Mouse (Mus musculus) embryonic facial prominence, embryonic 10.5 days (tissue): ENCODE data around the gene Ltv1. TPM values are rescaled to one million over a fixed set of nuclear protein-coding genes. Genes with fewer than 3 reads are reported as not detected.

Experiments
- DNase-seq: peaks from one replicate; pipeline ENCODE4 v3.0.0-alpha.2; 2017; ENCODE audit warnings: low spot score
- H3K27ac ChIP-seq: fragments of 300-500 bp; sonication (generic); replicated peaks from 2 replicates; pipeline ENCODE4 v1.5.1; 2016; ENCODE audit warnings: mild to moderate bottlenecking
- H3K27me3 ChIP-seq: fragments of 300-500 bp; sonication (generic); replicated peaks from 2 replicates; pipeline ENCODE4 v1.6.1; 2016; ENCODE audit warnings: low read depth, mild to moderate bottlenecking; ENCODE audit not compliant: poor library complexity, severe bottlenecking
- H3K36me3 ChIP-seq: fragments of 300-500 bp; sonication (generic); replicated peaks from 2 replicates; pipeline ENCODE4 v1.6.1; 2016; ENCODE audit warnings: mild to moderate bottlenecking, moderate library complexity
- H3K4me1 ChIP-seq: fragments of 300-500 bp; sonication (generic); 2 replicates; pipeline ENCODE4 v1.6.1; 2016
- H3K4me3 ChIP-seq: fragments of 300-500 bp; sonication (generic); 2 replicates; pipeline ENCODE4 v1.5.1; 2016; ENCODE audit warnings: mild to moderate bottlenecking, moderate library complexity
- H3K9me3 ChIP-seq: fragments of 300-500 bp; sonication (generic); 2 replicates; pipeline ENCODE4 v1.6.1; 2016; ENCODE audit warnings: mild to moderate bottlenecking
- WGBS: fragments of 180-500 bp; shearing (Covaris S2); methylation state at CpG from one replicate; pipeline ENCODE4 v1.1.7; 2016; 5-methylcytosine and 5-hydroxymethylcytosine counted together
- polyA plus RNA-seq: library from polyadenylated mRNA; unstranded; fragments of >200 nt; fragmentation: Nextera tagmentation; extraction: Ambion mirVana; gene quantifications from 2 replicates; pipeline ENCODE4 v1.2.1, GENCODE M21; 2016

Gene Ltv1
- polyA plus RNA-seq, 1 experiment from 2014 or later: 70.9 TPM

DNA sequence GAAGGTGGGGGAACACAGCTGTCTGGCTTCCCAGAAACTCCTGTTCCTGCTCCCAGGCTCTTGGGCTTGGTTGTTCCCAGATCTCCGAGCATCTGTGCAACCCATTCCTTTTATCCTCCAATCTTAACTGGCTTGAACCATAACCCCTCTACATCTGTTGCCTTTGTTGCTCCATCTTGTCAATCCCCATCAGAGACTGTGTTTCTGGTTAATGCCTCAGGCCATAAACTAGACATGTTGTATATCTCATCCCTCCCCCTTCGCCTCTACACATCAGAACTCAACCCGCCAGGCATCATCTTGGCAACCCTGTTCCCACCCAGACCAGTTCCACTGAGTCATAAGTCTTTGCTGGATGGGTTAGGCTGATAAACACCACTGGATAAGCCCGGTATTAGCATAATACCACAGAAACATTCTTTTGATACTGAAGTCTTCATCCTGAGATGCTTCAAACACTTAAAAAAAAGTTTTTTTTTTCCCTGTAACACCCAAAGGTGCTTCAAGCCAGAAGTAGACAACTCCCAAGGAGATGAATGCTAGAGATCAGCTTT is 40.1 kb downstream of the Ltv1 start:
- no peaks in the 10 kb centered on the region for H3K27me3 ChIP-seq
- WGBS: 92% methylated on average over 4 of the region's 4 CpGs
- no peak for DNase-seq
- H3K27ac ChIP-seq: no peak overlapping the region
- H3K4me3 ChIP-seq: no peak overlapping the region
- H3K9me3 ChIP-seq: no peaks in the 10 kb centered on the region
- no peaks in the 10 kb centered on the region for H3K36me3 ChIP-seq
- H3K4me1 ChIP-seq: no peaks in the 10 kb centered on the region

DNA sequence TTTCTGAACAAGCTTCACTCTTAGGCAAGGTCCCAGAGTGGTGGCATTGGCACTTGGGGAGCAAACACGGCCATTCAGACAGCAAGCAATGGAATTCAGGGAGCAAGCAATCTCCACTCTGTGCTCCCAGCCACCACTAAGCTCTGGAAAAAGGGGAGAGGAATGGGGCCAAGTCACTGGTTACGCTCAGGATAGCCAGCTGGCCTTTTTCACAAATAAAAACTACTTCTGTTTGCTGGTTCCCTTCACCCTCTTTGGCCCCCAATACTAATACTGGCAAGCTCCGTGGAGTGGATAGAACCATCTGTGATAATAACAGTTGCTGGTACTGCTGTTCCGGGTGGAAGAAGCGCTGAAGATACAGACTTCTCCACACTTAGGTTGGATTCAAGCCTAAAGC is 41.6 kb downstream of the Ltv1 start:
- no peaks in the 10 kb centered on the region for H3K36me3 ChIP-seq
- H3K27me3 ChIP-seq: no peaks in the 10 kb centered on the region
- H3K4me3 ChIP-seq: no peak overlapping the region
- H3K27ac ChIP-seq: no peak overlapping the region
- H3K9me3 ChIP-seq: no peaks in the 10 kb centered on the region
- no peak for DNase-seq
- H3K4me1 ChIP-seq: no peaks in the 10 kb centered on the region
- WGBS: 90% methylated on average over 5 of the region's 5 CpGs

DNA sequence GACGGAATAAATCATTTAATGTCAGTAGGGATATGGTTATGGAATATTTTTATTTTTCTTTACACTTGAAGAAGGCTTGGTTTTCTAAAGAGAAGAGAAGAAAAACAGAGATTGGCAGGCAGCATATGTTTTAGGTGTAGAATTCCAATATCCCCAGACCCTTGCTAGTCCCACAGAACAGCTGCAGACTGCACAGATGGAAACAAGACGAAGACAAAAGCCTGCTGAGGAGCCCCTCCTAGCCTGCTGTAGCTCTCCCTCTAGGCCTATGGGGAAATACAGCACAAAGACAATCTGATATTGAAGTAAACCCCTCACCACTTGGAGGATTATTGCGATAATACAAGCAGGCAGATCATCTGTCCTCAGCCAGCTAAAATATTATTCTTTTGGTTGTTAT is 42.5 kb downstream of the Ltv1 start:
- Histone ChIP-seq H3K36me3 (no peaks in the 10 kb centered on the region), H3K4me1 (no peaks in the 10 kb centered on the region), H3K27me3 (no peaks in the 10 kb centered on the region), H3K27ac (no peak overlapping the region), H3K4me3 (no peak overlapping the region), H3K9me3 (no peaks in the 10 kb centered on the region)
- no peak for DNase-seq
- WGBS: 74% methylated on average over 3 of the region's 3 CpGs

DNA sequence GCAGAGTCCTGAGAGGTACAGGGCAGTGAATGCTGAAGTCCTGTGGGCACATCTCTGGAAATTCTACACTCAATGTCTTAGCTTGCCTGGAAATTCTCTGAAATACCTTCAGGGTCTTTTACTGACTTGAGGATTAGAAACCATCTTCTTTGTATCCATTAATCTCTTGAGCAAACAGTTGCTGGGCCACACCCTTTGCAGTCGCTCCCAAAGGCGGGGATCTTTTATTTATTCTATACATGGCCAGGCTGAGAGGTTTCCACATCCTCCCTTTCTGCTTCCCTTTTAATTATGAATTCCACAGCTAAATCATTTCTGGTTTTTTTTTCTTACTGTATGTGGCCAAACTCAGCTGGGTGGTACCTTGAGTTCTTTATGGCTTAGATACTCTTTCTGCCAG is 52.5 kb downstream of the Ltv1 start:
- Histone ChIP-seq H3K36me3 (no peaks in the 10 kb centered on the region), H3K4me3 (no peak overlapping the region), H3K4me1 (no peaks in the 10 kb centered on the region), H3K27me3 (no peaks in the 10 kb centered on the region), H3K9me3 (no peaks in the 10 kb centered on the region), H3K27ac (no peak overlapping the region)
- DNase-seq: no peak
- WGBS: 77% methylated on average over 2 of the region's 2 CpGs

DNA sequence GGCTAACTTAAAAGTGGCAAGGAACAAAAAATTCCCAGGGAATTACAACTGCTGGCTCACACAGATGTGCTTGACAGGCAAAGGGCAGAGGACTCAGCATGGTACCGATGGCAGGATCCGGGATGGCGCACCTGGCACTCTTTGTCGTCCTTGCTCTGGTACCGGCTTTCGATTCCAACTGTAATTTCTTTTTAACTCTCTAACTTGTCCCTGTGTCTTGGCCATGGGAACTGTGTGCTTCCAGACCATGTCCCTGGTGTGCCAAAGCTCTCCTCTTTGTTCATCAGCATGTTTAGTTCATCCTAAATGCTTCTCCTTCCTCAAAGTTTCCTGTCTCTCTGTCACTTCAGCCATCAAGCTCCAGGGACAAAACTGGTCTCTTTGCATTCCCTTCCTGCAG is 55.1 kb downstream of the Ltv1 start:
- H3K36me3 ChIP-seq: no peaks in the 10 kb centered on the region
- no peak overlapping the region for H3K27ac ChIP-seq
- H3K9me3 ChIP-seq: no peaks in the 10 kb centered on the region
- no peak overlapping the region for H3K4me3 ChIP-seq
- H3K4me1 ChIP-seq: no peaks in the 10 kb centered on the region
- 93% methylated on average over 6 of the region's 6 CpGs for WGBS
- no peak for DNase-seq
- no peaks in the 10 kb centered on the region for H3K27me3 ChIP-seq

DNA sequence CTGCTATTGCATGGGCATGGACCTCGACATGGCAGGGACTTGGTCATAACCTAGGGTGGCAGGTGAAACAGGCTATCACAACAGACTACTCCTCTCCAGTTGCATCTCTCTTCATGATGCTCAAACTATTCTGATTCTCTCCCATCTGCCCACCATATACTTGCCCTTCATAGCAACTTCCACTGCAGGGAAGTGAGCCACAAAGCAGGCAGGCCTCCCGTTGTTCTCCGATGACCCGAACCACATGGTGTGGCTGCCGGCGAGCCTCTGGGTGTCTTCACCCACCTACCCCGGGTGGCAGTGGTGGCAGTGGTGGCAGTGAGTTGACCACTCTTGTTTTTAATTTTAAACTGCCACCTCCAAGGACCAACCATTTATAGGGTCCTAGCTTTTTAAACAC is 57.2 kb downstream of the Ltv1 start:
- WGBS: 91% methylated on average over 7 of the region's 7 CpGs
- H3K4me1 ChIP-seq: no peaks in the 10 kb centered on the region
- no peak overlapping the region for H3K27ac ChIP-seq
- no peaks in the 10 kb centered on the region for H3K27me3 ChIP-seq
- DNase-seq: no peak
- no peaks in the 10 kb centered on the region for H3K36me3 ChIP-seq
- no peak overlapping the region for H3K4me3 ChIP-seq
- H3K9me3 ChIP-seq: no peaks in the 10 kb centered on the region

DNA sequence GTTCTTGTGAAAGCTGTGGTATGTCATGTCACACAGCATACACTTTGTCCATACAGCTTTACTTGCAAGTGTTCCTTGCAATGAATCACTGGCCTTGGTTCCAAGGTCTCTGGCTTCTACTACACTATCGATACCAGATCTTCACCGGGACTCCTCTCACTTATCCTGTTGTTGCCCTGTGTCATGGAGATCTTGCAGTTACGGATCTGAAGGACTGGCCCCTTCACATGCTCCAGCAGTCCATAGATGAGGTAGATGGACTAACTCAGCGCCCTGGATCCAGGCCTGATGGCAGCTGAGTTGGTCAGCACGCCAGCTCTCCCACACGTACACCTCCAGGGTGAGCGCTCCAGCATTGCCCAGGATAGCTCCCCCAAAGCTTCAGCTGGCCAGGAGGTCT is 57.7 kb downstream of the Ltv1 start:
- no peak overlapping the region for H3K4me3 ChIP-seq
- no peaks in the 10 kb centered on the region for H3K4me1 ChIP-seq
- H3K9me3 ChIP-seq: no peaks in the 10 kb centered on the region
- H3K27ac ChIP-seq: no peak overlapping the region
- no peak for DNase-seq
- no peaks in the 10 kb centered on the region for H3K27me3 ChIP-seq
- 93% methylated on average over 7 of the region's 7 CpGs for WGBS
- H3K36me3 ChIP-seq: no peaks in the 10 kb centered on the region

DNA sequence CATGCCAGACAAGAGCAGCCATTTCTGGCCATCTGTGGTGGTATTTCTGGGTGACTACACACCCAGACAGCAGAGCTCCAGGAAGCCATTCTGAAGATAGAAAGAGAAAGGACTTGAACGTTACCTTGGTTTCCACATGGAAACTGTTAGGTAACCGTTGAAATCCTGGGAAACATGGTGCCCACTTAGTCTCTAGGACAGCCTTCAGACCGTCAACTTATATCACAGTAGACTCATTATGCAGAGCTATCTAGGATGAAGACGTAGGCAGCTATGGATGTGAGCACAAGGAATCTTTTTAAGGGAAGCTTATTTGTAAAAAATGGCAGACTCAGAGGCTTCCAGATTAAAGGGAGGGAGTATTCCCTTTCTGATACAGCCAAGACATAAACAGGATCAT is 59.1 kb downstream of the Ltv1 start:
- no peaks in the 10 kb centered on the region for H3K4me1 ChIP-seq
- DNase-seq: no peak
- no peak overlapping the region for H3K27ac ChIP-seq
- no peaks in the 10 kb centered on the region for H3K27me3 ChIP-seq
- no peak overlapping the region for H3K4me3 ChIP-seq
- WGBS: 90% methylated on average over 4 of the region's 4 CpGs
- peaks cover 1% of the 10 kb centered on the region for H3K36me3 ChIP-seq
- H3K9me3 ChIP-seq: no peaks in the 10 kb centered on the region

Other genes with a start within 250 kb of the Ltv1 start
- gene Stx11, start 228.9 kb downstream of the Ltv1 start, polyA plus RNA-seq: 1.0 and 1.4 TPM in 2 replicates
- 44.8 and 47.2 TPM in 2 replicates for gene Sf3b5, start 187.8 kb downstream of the Ltv1 start, polyA plus RNA-seq
- gene Plagl1, start 132.7 kb downstream of the Ltv1 start, polyA plus RNA-seq: 69.6 and 77.8 TPM in 2 replicates
- gene Zc2hc1b, start 15.1 kb downstream of the Ltv1 start, polyA plus RNA-seq: not detected in 2 replicates